Mouse (Mus musculus): ENCODE data around the gene Soat1.

GRCm38 (mm10) chr1:156460216-156460615 is 13.9 kb downstream of the Soat1 start:
- TF ChIP-seq CTCF (IDR thresholded peaks at IDR 0.05; ENCODE audit: low read depth) (no peak), EP300 (IDR thresholded peaks at IDR 0.05; ENCODE audit: low read depth) (no peak)

All from liver, embryonic 14.5 days (tissue).